Mouse (Mus musculus): ENCODE data around the gene Cyp1a2. TPM values are rescaled to one million over a fixed set of nuclear protein-coding genes. Genes with fewer than 3 reads are reported as not detected.

Gene Cyp1a2
- polyA plus RNA-seq, 1 experiment from 2014 or later: not detected

DNA sequence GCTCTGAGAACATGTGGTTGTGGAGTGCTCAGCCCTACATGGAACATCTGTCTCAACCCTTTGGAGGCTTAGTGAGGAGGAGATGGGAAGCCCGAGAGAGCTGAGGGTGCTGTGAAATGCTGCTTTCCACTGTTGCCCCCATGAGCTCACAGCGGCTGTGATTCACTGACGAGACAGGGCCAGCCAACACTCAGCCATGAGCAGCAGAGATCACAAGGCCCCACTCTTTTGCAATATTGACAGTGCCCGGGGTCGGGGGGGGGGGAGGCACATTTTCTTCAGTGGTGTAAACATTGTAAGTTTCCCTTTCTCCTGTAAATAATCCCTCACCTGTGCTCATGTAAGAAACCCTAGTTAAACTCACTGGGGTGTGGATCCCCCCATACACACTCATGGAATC, 12.0 kb downstream of the Cyp1a2 start:
- Histone ChIP-seq H3K4me1 (ENCODE audit: control insufficient read depth in 2 of 2, insufficient read depth in 2 of 2, low read length in 2 of 2) (no peaks in the 10 kb centered on the region; a peak in 1 of 4 replicates), H3K4me3 (ENCODE audit: control insufficient read depth in 1 of 2, insufficient read depth in 1 of 2, low read depth in 1 of 2, low read length in 2 of 2) (no peak overlapping the region), H3K27ac (replicated peaks in 1 of 2; ENCODE audit: control insufficient read depth in 1 of 2, insufficient read depth in 1 of 2, low read depth in 2 of 2, low read length in 2 of 2) (no peak overlapping the region), H3K36me3 (ENCODE audit: control insufficient read depth, insufficient read depth, low read length) (no peaks in the 10 kb centered on the region), H3K9me3 (ENCODE audit: control insufficient read depth, low read length) (no peaks in the 10 kb centered on the region), H3K4me2 (ENCODE audit: low read length) (no peak overlapping the region), H3K27me3 (ENCODE audit: control insufficient read depth, insufficient read depth, low read length) (no peaks in the 10 kb centered on the region), H3K9ac (ENCODE audit: low read length) (no peak overlapping the region)
- ATAC-seq (ENCODE audit: insufficient number of reproducible peaks, insufficient read depth, low FRiP score, low read depth): no peak
- WGBS: 75% methylated on average over 5 of the region's 5 CpGs

GRCm38 (mm10) chr9:57671037-57671436, 12.5 kb downstream of the Cyp1a2 start:
- Histone ChIP-seq H3K27me3 (ENCODE audit: control insufficient read depth, insufficient read depth, low read length) (no peaks in the 10 kb centered on the region), H3K4me3 (ENCODE audit: control insufficient read depth in 1 of 2, insufficient read depth in 1 of 2, low read depth in 1 of 2, low read length in 2 of 2) (no peak overlapping the region), H3K27ac (replicated peaks in 1 of 2; ENCODE audit: control insufficient read depth in 1 of 2, insufficient read depth in 1 of 2, low read depth in 2 of 2, low read length in 2 of 2) (no peak overlapping the region), H3K36me3 (ENCODE audit: control insufficient read depth, insufficient read depth, low read length) (no peaks in the 10 kb centered on the region), H3K9me3 (ENCODE audit: control insufficient read depth, low read length) (no peaks in the 10 kb centered on the region), H3K9ac (ENCODE audit: low read length) (no peak overlapping the region), H3K4me1 (ENCODE audit: control insufficient read depth in 2 of 2, insufficient read depth in 2 of 2, low read length in 2 of 2) (no peaks in the 10 kb centered on the region; a peak in 1 of 4 replicates), H3K4me2 (ENCODE audit: low read length) (no peak overlapping the region)
- WGBS: 81% methylated on average over 4 of the region's 4 CpGs
- no peak for ATAC-seq (ENCODE audit: insufficient number of reproducible peaks, insufficient read depth, low FRiP score, low read depth)

DNA sequence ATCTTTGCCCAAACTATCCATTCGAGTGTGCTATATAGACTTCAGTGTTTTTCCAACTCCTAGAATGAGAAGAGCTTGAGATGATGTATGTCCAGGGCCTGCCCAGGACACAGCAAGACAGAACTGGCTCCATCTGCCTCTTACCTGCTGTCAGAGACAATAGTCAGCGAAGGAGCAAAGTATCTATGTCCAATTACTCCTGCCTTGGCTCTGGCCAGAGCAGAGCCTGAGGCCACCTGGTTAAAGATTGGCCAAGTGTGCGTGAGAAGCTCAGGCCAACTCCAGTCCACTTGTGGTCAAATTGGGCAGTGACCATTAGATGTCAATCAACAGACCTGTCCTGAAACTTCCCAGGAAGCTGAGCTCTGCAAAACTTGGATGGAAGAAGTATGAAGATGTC, 13.9 kb downstream of the Cyp1a2 start:
- no peaks in the 10 kb centered on the region for H3K27me3 ChIP-seq (ENCODE audit: control insufficient read depth, insufficient read depth, low read length)
- H3K4me1 ChIP-seq (ENCODE audit: control insufficient read depth in 2 of 2, insufficient read depth in 2 of 2, low read length in 2 of 2): no peaks in the 10 kb centered on the region; a peak in 1 of 4 replicates
- H3K4me2 ChIP-seq (ENCODE audit: low read length): no peak overlapping the region
- 78% methylated on average over 3 of the region's 3 CpGs for WGBS
- ATAC-seq (ENCODE audit: insufficient number of reproducible peaks, insufficient read depth, low FRiP score, low read depth): no peak
- no peaks in the 10 kb centered on the region for H3K9me3 ChIP-seq (ENCODE audit: control insufficient read depth, low read length)
- no peak overlapping the region for H3K9ac ChIP-seq (ENCODE audit: low read length)
- H3K36me3 ChIP-seq (ENCODE audit: control insufficient read depth, insufficient read depth, low read length): no peaks in the 10 kb centered on the region
- no peak overlapping the region for H3K4me3 ChIP-seq (ENCODE audit: control insufficient read depth in 1 of 2, insufficient read depth in 1 of 2, low read depth in 1 of 2, low read length in 2 of 2)
- no peak overlapping the region for H3K27ac ChIP-seq (replicated peaks in 1 of 2; ENCODE audit: control insufficient read depth in 1 of 2, insufficient read depth in 1 of 2, low read depth in 2 of 2, low read length in 2 of 2)

- Histone ChIP-seq H3K4me1 (ENCODE audit: control insufficient read depth in 2 of 2, insufficient read depth in 2 of 2, low read length in 2 of 2) (no peaks in the 10 kb centered on the region; a peak in 1 of 4 replicates), H3K9ac (ENCODE audit: low read length) (no peak overlapping the region), H3K4me2 (ENCODE audit: low read length) (no peak overlapping the region), H3K9me3 (ENCODE audit: control insufficient read depth, low read length) (no peaks in the 10 kb centered on the region), H3K4me3 (ENCODE audit: control insufficient read depth in 1 of 2, insufficient read depth in 1 of 2, low read depth in 1 of 2, low read length in 2 of 2) (no peak overlapping the region), H3K27ac (replicated peaks in 1 of 2; ENCODE audit: control insufficient read depth in 1 of 2, insufficient read depth in 1 of 2, low read depth in 2 of 2, low read length in 2 of 2) (no peak overlapping the region), H3K36me3 (ENCODE audit: control insufficient read depth, insufficient read depth, low read length) (no peaks in the 10 kb centered on the region), H3K27me3 (ENCODE audit: control insufficient read depth, insufficient read depth, low read length) (no peaks in the 10 kb centered on the region)
- WGBS: 45% methylated on average over 1 of the region's 1 CpGs
- ATAC-seq (ENCODE audit: insufficient number of reproducible peaks, insufficient read depth, low FRiP score, low read depth): no peak
Measured at GRCm38 (mm10) chr9:57668277-57668676, 15.2 kb downstream of the Cyp1a2 start.

DNA sequence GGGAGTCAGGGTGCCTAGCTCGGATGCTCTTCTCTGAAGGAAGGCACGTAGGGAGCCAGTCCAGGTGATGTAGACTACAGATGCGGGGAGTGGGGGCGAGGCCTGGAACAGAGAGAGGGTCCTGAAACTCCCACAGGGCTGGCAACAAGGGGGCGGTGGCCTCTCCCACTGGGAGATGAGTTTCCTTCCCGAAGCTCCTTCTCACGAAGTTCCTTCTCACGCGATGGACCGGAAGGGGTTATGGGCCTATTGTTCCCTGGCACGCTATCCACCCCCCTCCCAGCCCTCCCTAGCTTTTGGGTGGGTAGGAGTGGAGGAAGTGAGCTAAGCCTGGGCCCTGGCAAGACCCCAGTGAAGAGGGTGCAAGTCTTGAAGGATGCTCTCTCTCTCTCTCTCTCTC, 15.7 kb downstream of the Cyp1a2 start:
- H3K4me3 ChIP-seq (ENCODE audit: control insufficient read depth in 1 of 2, insufficient read depth in 1 of 2, low read depth in 1 of 2, low read length in 2 of 2): no peak overlapping the region
- ATAC-seq (ENCODE audit: insufficient number of reproducible peaks, insufficient read depth, low FRiP score, low read depth): no peak
- no peak overlapping the region for H3K9ac ChIP-seq (ENCODE audit: low read length)
- H3K9me3 ChIP-seq (ENCODE audit: control insufficient read depth, low read length): no peaks in the 10 kb centered on the region
- H3K27me3 ChIP-seq (ENCODE audit: control insufficient read depth, insufficient read depth, low read length): no peaks in the 10 kb centered on the region
- no peaks in the 10 kb centered on the region; a peak in 1 of 4 replicates for H3K4me1 ChIP-seq (ENCODE audit: control insufficient read depth in 2 of 2, insufficient read depth in 2 of 2, low read length in 2 of 2)
- H3K36me3 ChIP-seq (ENCODE audit: control insufficient read depth, insufficient read depth, low read length): no peaks in the 10 kb centered on the region
- WGBS: 57% methylated on average over 11 of the region's 11 CpGs
- H3K27ac ChIP-seq (replicated peaks in 1 of 2; ENCODE audit: control insufficient read depth in 1 of 2, insufficient read depth in 1 of 2, low read depth in 2 of 2, low read length in 2 of 2): no peak overlapping the region
- H3K4me2 ChIP-seq (ENCODE audit: low read length): no peak overlapping the region

GRCm38 (mm10) chr9:57667136-57667535, 16.4 kb downstream of the Cyp1a2 start:
- Histone ChIP-seq H3K9me3 (ENCODE audit: control insufficient read depth, low read length) (no peaks in the 10 kb centered on the region), H3K36me3 (ENCODE audit: control insufficient read depth, insufficient read depth, low read length) (no peaks in the 10 kb centered on the region), H3K4me3 (ENCODE audit: control insufficient read depth in 1 of 2, insufficient read depth in 1 of 2, low read depth in 1 of 2, low read length in 2 of 2) (no peak overlapping the region), H3K9ac (ENCODE audit: low read length) (no peak overlapping the region), H3K4me1 (ENCODE audit: control insufficient read depth in 2 of 2, insufficient read depth in 2 of 2, low read length in 2 of 2) (no peaks in the 10 kb centered on the region; a peak in 1 of 4 replicates), H3K4me2 (ENCODE audit: low read length) (no peak overlapping the region), H3K27ac (replicated peaks in 1 of 2; ENCODE audit: control insufficient read depth in 1 of 2, insufficient read depth in 1 of 2, low read depth in 2 of 2, low read length in 2 of 2) (no peak overlapping the region), H3K27me3 (ENCODE audit: control insufficient read depth, insufficient read depth, low read length) (no peaks in the 10 kb centered on the region)
- 59% methylated on average over 3 of the region's 3 CpGs for WGBS
- no peak for ATAC-seq (ENCODE audit: insufficient number of reproducible peaks, insufficient read depth, low FRiP score, low read depth)

DNA sequence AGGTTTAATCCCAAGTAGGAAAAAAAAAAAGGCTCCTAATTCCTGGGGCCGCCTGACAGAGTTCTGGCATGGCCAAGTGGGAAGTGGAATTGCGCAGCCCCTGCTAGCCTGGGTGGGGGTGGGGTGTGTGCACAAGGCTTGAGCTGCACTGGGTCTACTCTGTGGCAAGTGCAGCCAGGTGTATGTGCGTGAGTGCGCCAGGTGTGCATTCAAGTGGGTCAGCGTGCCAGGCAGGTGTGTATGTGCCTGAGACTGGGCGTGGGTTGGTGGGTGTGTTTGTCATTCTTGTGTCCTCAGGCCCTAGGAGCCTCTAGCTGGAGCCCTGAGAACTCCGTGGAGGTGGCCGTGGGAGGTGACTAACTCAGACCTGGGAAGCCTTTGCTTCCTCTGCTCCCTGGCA, 17.0 kb downstream of the Cyp1a2 start:
- 79% methylated on average over 8 of the region's 8 CpGs for WGBS
- Histone ChIP-seq H3K27me3 (ENCODE audit: control insufficient read depth, insufficient read depth, low read length) (no peaks in the 10 kb centered on the region), H3K27ac (replicated peaks in 1 of 2; ENCODE audit: control insufficient read depth in 1 of 2, insufficient read depth in 1 of 2, low read depth in 2 of 2, low read length in 2 of 2) (no peak overlapping the region), H3K36me3 (ENCODE audit: control insufficient read depth, insufficient read depth, low read length) (no peaks in the 10 kb centered on the region), H3K9ac (ENCODE audit: low read length) (no peak overlapping the region), H3K4me2 (ENCODE audit: low read length) (no peak overlapping the region), H3K4me1 (ENCODE audit: control insufficient read depth in 2 of 2, insufficient read depth in 2 of 2, low read length in 2 of 2) (no peaks in the 10 kb centered on the region; a peak in 1 of 4 replicates), H3K4me3 (ENCODE audit: control insufficient read depth in 1 of 2, insufficient read depth in 1 of 2, low read depth in 1 of 2, low read length in 2 of 2) (no peak overlapping the region), H3K9me3 (ENCODE audit: control insufficient read depth, low read length) (no peaks in the 10 kb centered on the region)
- ATAC-seq (ENCODE audit: insufficient number of reproducible peaks, insufficient read depth, low FRiP score, low read depth): no peak

DNA sequence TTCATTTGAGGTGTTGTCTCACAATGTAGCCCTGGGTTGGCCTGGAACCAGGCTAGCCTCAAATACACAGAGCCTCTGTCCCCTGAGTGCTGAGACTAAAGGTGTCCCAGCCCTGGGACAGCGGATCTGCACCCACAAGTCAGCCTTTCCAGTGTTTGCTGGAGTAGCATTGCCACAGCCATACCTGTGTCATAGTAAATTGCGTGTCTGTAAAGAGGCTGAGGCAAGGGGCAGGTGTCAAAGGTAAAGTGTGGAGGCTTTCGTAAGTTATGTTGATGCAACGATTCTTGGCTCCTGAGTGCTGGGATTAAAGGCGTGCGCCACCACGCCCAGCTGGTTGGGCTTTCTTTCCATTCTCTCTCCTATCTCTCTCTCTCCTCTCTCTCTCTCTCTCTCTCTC, 18.9 kb downstream of the Cyp1a2 start:
- Histone ChIP-seq H3K9me3 (ENCODE audit: control insufficient read depth, low read length) (no peaks in the 10 kb centered on the region), H3K4me3 (ENCODE audit: control insufficient read depth in 1 of 2, insufficient read depth in 1 of 2, low read depth in 1 of 2, low read length in 2 of 2) (no peak overlapping the region), H3K9ac (ENCODE audit: low read length) (no peak overlapping the region), H3K4me2 (ENCODE audit: low read length) (no peak overlapping the region), H3K36me3 (ENCODE audit: control insufficient read depth, insufficient read depth, low read length) (no peaks in the 10 kb centered on the region), H3K4me1 (ENCODE audit: control insufficient read depth in 2 of 2, insufficient read depth in 2 of 2, low read length in 2 of 2) (no peaks in the 10 kb centered on the region; a peak in 1 of 4 replicates), H3K27me3 (ENCODE audit: control insufficient read depth, insufficient read depth, low read length) (no peaks in the 10 kb centered on the region), H3K27ac (replicated peaks in 1 of 2; ENCODE audit: control insufficient read depth in 1 of 2, insufficient read depth in 1 of 2, low read depth in 2 of 2, low read length in 2 of 2) (no peak overlapping the region)
- ATAC-seq (ENCODE audit: insufficient number of reproducible peaks, insufficient read depth, low FRiP score, low read depth): no peak
- 52% methylated on average over 7 of the region's 7 CpGs for WGBS
